Mouse (Mus musculus): ENCODE results near the gene Kbtbd13.

DNA sequence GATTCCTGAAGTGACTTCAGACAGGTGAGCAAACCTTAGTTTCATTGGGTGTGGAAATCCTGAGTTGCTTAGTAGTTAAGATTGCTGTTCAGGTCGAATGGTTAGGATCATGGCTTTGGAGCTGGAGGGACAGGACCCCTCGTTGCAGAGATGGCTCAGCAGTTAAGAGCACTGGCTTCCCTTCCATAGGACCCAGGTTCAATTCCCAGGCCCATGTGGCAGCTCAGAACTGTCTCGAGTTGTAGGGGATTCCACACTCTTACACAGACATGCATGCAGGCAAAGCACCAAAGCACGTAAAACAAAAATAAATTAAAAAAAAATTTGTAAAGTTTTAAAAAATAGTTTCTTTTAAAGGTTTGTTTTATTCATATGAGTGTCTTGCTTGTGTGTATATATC is 43.8 kb upstream of the Kbtbd13 start:
- TF ChIP-seq POLR2A (IDR thresholded peaks at IDR 0.05; ENCODE audit: low read depth, low read length) (no peak), CTCF (conservative IDR thresholded peaks at IDR 0.05; ENCODE audit: insufficient read depth, insufficient read length, low read depth, low read length) (no peak)

Measured in kidney, adult 2 months (tissue).